Mouse (Mus musculus) ovary, postnatal 10 days (tissue): ENCODE data around the gene Cdkl4.
"Not testable (repeated sequence)": the region's sequence is repeated elsewhere in the genome, so short reads cannot be mapped to it uniquely, and the experiment has no call there.

Experiments
- DNase-seq: peaks from one replicate; pipeline ENCODE4 v3.0.0; 2022; ENCODE audit warnings: low spot score

The Cdkl4 gene

DNA sequence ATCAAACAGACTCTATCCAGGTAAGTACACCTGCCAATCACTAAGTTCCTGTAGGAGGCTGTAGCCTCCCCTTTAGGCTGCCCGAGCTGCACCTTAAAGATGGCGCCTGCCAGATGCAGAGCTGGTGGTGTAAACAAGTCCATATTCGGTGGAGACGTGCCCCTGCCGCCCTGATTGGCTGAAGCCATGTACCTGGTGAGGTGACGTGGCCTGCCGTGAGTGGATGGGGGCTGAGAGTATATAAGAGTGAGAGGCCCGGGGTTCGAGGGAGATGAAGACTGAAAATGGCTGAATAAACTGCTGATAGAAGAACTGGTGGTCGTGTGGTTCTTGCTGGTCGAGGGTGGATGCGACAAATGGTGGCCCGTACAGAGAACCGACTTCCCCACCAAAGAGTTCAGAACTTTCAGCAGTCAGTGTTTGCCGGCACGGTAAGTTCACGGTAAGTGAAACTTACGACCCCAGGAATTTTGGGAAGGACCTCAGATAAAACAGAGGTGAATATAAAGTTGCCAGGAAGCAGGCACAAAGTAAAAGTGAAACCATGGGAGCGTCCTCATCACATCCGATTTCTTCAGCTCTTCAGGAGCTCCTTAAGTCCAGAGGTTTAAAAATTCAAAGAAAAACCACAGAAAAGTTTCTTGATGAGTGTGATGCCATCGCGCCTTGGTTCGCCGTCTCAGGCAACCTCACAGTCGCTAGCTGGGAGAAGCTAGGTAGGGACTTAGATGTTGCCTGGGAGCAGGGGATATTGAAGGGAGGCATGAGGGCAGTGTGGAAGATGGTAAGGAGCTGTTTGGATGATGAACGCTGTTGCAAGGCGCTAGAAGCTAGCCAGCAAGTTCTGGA, 13.6 kb downstream of the Cdkl4 start:
- DNase-seq: not testable (repeated sequence)

DNA sequence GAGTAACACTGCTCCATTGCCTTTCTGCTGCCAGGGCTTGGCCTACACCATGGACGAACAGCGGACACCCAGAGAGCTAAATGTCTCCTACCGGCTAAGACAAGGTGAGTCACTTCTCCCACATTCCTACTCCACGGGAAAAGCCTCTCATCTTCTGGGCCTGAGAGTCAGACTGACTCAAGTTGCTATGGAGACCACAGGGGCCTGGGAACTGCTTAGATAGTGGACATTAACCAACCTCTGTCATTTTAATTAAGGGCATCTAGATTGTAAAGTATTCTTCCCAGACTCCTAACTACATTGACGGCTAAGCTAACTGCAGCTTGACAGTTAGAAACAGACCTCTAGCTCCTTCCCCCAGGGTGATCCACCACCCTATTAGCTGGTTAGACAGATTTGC, 14.8 kb downstream of the Cdkl4 start:
- no peak for DNase-seq

GRCm38 (mm10) chr17:80560669-80561401, 16.8 kb downstream of the Cdkl4 start:
- peak; percentile 18 for DNase-seq

DNA sequence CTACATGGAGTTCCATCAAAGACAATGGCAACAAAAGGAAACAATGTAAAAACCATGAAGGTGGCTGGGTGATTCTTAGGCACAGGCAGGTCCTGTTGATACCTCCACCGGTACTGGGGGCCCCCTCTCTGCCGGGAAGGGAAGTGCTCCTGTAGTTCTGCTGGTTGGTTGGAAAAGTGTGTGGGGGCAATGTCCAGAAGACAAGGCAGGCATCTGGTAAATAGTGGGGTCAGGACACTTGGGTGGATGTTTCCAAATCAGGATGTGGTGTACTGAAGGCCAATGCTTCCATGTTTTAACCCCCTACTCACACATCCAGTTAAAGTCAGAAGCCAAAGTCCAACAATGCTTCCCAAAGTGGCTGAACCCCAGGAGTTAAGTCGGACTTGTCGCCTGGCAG, 17.9 kb downstream of the Cdkl4 start:
- no peak for DNase-seq

DNA sequence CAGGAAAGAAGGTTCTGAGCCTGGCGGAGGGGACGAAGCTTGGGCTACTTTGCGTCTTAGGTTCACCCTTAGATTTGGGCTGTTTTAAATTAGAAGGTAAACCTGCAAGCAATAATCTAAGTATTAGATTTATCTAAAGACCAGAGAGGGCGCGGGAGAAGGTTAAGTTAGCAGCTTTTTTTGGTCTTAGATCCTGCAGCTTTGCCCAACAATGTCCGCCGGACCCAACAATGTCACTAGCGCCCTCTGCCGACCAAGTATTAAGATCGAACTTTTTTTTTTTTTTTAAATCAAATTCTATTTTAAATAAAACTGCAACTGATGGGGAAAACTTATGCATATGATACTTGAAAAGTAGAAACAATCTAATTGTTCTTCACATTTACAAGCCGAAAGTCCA, 18.6 kb downstream of the Cdkl4 start:
- DNase-seq: no peak

GRCm38 (mm10) chr17:80558583-80558982, 19.0 kb downstream of the Cdkl4 start:
- DNase-seq: no peak

DNA sequence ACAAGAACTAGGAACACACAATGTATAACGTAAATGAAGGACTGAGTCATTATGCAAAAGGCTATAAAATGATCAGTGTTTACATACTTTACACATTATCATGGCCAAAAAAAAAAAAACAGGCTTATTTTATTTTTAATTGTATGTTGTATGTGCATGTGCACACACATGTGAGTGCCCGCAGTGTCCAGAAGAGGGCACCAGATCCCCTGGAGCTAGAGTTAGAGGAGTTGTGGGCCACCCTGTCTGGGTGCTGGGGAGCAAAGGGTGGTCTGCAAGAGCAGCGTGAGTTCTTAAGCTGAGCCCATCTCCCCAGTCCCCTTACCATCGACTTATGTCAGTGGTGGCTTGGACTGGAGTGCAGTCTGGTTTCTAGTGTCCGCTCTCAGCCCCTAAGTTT, 20.2 kb downstream of the Cdkl4 start:
- DNase-seq: no peak

DNA sequence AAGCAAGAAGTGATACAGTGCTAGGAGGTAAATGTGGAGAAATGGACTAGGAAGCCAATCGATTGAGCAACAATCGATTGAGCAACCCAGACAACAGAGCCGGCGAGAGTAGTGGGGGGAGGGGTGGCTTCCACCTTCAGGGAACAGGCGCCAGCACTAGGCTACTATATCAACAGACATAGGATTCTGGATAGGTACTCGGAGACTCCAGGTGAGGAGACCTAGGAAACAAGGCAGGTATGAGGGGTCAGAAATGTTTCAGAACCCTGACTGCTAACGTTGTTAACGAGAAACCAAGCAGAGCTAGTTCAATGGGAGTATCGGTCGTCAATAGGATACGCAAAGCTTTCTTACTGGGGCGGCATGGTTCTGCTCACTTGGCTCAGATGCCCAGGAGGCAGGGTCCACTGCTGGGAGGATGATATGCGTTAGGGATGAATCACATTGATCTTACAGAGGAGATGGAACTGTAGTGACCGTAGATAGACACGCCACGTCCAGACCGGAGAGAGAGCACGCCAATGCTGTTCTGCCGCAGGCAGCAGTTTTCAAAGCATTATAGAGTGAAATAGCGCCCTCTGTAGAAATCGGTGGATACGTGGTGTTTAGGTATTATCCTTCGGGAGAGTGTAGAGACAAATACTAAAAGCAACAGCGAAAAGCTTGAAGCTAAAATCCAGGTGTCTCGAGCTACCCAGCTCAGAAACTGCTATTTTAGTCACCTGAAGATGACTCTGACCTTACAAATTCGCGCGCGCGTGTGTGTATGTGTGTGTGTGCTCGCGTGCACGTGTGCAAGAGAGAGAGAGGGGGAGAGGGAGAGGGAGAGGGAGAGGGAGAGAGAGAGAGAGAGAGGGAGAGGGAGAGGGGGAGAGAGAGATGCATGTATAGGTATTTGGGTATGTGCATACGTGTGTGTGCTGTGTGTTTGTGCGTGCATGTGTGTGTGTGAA, 24.0 kb downstream of the Cdkl4 start:
- peak; percentile 49 for DNase-seq

GRCm38 (mm10) chr17:80552653-80553052, 25.0 kb downstream of the Cdkl4 start:
- no peak for DNase-seq

GRCm38 (mm10) chr17:80550981-80551380, 26.6 kb downstream of the Cdkl4 start:
- no peak for DNase-seq

GRCm38 (mm10) chr17:80546846-80547245, 30.8 kb downstream of the Cdkl4 start:
- no peak for DNase-seq

- DNase-seq: no peak
Observed at GRCm38 (mm10) chr17:80546227-80546626, 31.4 kb downstream of the Cdkl4 start.

DNA sequence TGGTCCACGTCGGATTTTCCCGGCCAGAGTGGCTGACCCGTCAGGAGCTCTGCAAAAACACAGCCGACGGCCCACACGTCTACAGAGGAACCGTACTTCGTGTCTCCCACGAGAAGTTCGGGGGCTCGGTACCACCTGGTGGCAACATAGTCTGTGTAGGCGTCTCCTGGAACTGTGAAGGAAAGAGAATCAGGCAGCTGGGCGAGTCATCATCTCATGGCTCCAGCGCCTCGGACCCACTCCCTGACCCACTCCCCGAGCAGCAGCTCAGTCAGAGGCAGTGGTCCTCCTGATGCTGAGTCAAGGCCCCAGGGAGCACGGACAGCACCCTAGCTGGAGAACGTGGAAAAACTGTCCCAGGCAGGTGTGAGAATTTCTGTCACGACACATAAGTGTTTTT, 34.0 kb downstream of the Cdkl4 start:
- DNase-seq: no peak

GRCm38 (mm10) chr17:80537136-80537535, 40.5 kb downstream of the Cdkl4 start:
- no peak for DNase-seq

GRCm38 (mm10) chr17:80535633-80536032, 42.0 kb downstream of the Cdkl4 start:
- DNase-seq: no peak

- not testable (repeated sequence) for DNase-seq
Observed at GRCm38 (mm10) chr17:80531351-80531750, 46.3 kb downstream of the Cdkl4 start.

DNA sequence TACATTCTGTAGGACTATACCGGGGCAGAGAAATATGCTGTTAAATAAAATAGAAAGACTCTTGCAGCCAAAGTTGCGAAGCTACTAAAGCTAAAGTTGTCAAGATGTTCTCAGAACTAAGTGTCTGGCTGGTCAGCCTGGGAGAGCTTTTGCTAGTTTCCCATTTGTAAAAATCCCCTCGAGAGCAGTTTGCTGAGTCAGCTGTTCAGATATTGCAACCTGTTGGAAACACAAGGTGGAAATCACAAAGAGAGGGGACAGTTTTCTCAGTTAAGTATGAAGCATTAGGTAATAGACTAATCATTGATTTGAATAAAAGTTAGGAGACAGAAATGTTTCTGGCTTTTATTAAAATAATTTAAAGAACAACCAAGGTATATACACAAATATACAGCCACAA, 54.4 kb downstream of the Cdkl4 start:
- no peak for DNase-seq

DNA sequence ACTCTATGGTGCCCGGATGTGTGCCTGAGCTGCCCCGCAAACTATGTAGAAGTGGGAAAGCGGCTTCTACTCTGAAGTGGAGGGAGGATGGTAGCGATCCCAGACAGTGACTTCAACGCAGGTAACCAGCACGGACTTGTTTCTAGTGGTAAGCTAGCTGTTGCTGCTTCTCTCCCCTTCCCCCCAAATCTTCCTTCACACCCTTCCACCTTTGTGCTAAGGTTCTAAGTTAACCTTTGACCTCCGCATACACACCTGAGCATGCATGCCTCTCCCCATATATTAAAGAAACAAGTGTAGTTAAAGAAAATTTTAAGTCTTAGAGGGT, 55.4 kb downstream of the Cdkl4 start:
- DNase-seq: no peak

DNA sequence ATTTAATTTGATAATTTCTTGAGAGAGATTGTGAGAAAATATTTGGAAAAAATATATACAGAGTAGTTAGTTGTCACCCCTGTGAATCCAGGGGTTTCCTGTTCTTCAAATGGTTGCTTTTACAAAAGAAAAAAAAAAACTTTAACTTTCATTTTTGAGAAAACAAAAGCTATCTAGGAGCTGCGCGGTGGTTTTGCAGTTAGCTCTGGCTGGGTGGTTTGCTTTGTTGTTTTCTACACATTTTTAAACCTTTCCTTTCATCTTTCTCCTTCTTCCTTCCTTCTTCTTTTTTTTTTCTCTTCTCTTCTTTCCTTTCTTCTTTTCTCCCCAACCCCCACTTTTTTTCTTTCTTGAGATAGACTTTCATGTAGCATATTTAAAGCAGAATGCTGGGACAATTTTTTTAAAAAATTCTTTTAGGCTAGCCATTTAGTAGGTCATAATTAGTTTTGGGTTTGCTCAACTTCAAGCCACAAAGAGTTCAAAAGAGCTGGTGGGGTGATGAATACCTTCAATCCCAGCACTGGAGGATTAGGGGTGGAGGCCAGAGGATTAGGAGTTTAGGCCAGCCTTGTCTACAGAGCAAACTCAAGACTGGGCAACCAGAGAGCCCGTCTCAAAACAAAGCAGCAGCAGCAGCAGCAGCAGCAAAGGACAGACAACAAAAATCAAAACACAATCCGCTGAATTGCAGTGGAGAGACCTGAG, 55.9 kb downstream of the Cdkl4 start:
- DNase-seq: no peak

DNA sequence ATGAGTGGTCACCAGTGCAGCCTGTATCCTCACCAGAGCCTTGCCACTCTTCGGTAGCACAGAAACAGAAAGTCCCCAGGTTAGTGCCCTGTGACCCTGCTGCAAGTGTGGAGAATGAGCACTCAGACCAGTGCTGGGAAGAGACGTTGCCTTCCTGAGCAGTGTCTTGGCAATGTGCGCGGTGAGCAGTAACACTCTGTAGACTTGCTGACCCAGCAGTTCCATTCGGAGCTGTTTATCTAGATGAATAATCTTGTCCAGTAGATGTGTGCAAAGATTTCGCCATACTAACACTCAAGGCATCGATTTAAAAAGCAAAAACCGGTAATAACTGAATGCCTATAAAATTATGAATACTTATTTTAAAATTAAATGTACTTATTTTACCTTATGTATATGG, 57.1 kb downstream of the Cdkl4 start:
- no peak for DNase-seq

DNA sequence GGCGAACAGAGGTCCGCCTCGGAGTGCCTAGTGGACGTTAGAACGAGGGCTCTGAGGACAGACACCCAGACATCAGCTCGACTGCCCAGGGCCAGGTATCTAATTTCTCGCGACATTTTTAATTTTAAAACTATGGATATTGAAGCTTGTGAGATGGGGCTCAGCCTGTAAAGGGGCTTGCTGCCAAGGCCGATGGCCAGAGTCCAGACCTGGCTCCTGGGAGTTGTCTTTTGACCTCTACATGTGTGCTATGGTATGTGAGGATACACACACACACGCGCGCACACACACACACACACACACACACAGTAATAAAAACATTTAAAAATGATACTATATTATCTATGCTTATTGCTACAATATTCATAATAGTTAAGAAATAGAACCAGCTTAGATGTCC, 58.8 kb downstream of the Cdkl4 start:
- DNase-seq: no peak

GRCm38 (mm10) chr17:80517244-80517643, 60.4 kb downstream of the Cdkl4 start:
- DNase-seq: no peak
